In genomic region chrX:51503781-51504471, GRCm38 (mm10) we compare ENCODE assay signal across 17 mouse cellular contexts.
"Had no signal": no experiment of that assay in that cellular context is flagged by ENCODE, and none has a peak within 500 bp of the region (broad histone marks: within the 10 kb centered on the region; RNA-seq: fewer than 3 reads in every experiment).

No protein-coding gene starts in this region.

- H3K27me3 ChIP-seq: liver, embryonic 13.5 days; midbrain, embryonic 12.5 days had no signal

- H3K4me1 ChIP-seq: kidney, embryonic 15.5 days; liver, embryonic 13.5 days; midbrain, embryonic 12.5 days had no signal

- H3K9ac ChIP-seq: kidney, embryonic 15.5 days; liver, embryonic 13.5 days; midbrain, embryonic 12.5 days had no signal

- H3K4me3 ChIP-seq: kidney, embryonic 15.5 days; left cerebral cortex, adult 2 months; liver, embryonic 13.5 days; midbrain, embryonic 12.5 days had no signal

- H3K36me3 ChIP-seq: kidney, embryonic 15.5 days; liver, embryonic 13.5 days; midbrain, embryonic 12.5 days had no signal

- H3K27ac ChIP-seq: kidney, embryonic 15.5 days; left cerebral cortex, adult 2 months; liver, embryonic 13.5 days; midbrain, embryonic 12.5 days; stomach, postnatal 0 days had no signal

- DNase-seq: kidney, adult 8-10 months; kidney, postnatal 10 days; kidney, postnatal 36 days; layer of hippocampus, postnatal 36 days; liver, embryonic 13.5 days; lung, adult 2 months; lung, postnatal 14 days; lung, postnatal 4 days; right cerebral cortex, postnatal 14 days; right cerebral cortex, postnatal 4 days; thymus, adult 2 months; thymus, postnatal 14 days; thymus, postnatal 4 days had no signal

- H3K4me2 ChIP-seq: kidney, embryonic 15.5 days; liver, embryonic 13.5 days; midbrain, embryonic 12.5 days had no signal

- H3K9me3 ChIP-seq: kidney, embryonic 15.5 days; liver, embryonic 13.5 days; midbrain, embryonic 12.5 days had no signal
